Mouse (Mus musculus) common myeloid progenitor, adult 5-6 weeks (primary cell): Measurements from ENCODE around the gene Gm42906. TPM values are rescaled to one million over a fixed set of nuclear protein-coding genes. Genes with fewer than 3 reads are reported as not detected.
A peak's percentile ranks its signal among the peaks of the same experiment; 100 is the strongest.

Experiments
- ATAC-seq: replicated peaks from 2 replicates; pipeline ENCODE4 v1.8.0; 2016; ENCODE audit warnings: low read depth, mild to moderate bottlenecking, moderate TSS enrichment, inconsistent platforms; ENCODE audit not compliant: poor library complexity, severe bottlenecking
- total RNA-seq: library from RNA; stranded (forward); fragments of 200-1000, 187-1606 nt; gene quantifications from 2 replicates; pipeline ENCODE4 v1.2.3, GENCODE M21; 2017

Gm42906 gene
- total RNA-seq, 1 experiment from 2014 or later: not detected

DNA sequence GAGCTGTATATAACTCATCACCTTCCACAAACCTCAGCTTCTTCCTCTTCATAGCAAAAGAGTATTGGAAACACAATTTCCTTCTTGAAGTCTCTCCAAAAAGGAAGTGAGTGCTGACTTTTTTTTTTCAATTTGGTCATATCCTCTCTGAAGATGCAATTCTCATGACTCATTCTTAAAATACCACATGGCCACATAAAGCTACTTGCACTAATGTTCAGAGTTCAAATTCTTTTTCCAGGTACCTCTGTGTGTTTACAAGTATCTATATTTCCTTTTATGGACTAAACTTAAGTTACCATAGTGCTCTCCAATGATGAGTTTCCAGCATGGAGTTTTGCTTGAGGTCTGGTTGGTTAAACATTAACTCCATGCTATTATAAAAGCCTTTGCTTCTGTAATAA lies 94.8 kb downstream of the Gm42906 start:
- ATAC-seq: peak; percentile 93

DNA sequence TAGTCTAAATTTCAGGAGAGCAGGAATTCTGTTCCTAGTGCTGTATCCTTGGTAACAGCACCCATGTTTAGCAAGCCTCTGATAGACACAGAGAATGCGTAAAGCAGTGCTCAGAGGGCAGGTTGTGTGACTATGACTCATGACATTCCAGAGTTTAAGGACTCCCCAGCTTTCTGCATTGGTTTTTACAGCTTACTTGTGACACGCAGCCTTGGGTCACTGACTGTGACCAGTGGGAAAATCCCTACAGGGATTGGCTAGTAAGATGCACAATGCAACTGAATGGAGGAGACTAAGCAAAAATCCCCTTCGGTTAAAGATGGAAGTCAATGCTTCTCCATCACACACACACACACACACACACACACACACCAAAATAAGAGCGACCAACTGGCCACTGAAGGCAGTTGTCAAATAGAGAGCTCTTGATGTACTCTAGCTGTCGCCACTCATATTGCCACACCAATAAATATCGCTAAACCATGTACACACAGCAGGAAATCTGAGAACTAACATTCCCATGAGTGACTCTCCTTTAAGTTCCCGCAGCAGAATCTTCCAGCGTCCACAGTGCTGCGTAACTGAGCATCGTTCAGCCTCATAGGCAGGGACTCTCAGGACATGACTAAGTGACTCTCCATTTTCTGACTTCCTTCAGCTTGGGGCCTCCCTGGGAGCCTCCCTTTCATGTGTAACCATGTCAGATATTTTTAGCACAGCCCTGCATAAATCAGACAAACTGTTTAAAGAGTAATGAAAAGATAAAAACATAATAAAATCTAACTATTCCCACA lies 112.0 kb downstream of the Gm42906 start:
- ATAC-seq: no peak

DNA sequence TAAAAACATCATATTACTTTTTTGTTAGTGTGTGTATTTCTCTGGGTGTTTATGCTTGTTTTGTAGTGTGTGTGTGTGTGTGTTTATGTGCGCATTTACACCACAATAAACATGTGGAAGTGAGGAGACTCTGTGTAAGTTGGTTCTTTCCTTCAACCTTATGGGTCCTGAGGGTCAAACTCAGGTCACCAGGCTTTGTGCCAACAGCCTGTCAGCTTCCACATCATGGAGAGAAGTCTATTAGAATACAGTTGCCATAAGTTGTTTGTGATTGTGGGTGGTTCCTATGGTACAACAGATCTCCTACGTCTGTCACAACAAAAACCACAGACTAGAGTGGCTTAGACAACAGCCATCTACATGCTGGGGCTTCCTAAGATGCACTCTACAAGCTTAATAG lies 127.7 kb downstream of the Gm42906 start:
- ATAC-seq: no peak

DNA sequence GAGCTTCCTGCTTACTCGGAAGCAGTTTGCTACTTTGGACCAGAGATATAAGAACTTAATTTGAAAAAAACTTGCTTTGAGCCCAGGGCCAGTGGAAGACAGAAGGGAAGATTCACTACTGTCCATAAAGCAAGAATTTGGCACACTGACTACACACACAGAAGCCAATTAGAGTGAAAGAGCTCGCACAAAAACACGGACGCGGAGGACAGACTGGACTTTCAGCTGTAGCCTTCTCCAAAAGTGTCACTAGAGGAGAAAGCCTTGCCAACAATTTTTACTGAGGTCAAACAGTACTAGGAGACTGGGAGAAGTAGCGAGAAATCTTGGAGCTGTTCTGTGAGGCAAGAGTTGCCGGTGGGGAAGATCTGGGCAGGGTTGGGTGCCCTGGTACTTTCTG lies 128.4 kb downstream of the Gm42906 start:
- ATAC-seq: no peak

DNA sequence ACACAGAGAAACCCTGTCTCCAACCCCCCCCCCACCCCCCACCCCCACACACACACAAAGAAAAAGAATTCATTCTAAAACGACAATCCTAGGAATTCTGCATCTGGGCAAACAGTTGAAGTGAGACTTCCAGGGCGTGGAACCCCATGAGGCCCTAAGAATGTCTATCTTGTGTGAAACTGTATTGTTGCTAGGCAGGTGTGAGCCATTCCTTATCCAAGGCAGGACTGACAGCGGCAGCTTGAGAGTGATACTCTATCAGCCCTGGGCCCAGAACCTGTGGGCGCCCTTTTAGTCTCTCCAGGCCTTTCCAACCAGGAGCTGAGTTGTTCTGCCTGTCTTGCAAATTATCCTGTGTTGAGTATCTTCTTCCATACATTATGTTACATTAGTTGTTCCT lies 129.6 kb downstream of the Gm42906 start:
- no peak for ATAC-seq

DNA sequence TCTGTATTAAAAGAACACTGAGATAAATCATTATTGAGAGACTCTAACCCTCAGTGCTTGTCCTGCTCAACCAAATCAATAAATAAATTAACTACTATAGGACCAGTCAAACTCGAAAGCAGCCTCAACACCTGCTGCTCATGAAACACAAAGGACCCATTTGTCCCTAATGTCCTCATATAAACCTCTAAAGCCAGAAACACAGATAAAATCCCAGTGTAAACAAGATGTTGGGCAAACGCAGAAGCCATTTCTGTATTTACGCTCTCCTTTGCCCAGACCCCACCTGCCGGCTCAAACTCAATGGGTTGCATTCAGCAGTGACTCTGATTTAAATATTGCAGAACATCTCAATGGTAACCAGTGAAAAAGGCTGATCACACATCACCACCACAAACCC lies 131.7 kb downstream of the Gm42906 start:
- ATAC-seq: no peak

DNA sequence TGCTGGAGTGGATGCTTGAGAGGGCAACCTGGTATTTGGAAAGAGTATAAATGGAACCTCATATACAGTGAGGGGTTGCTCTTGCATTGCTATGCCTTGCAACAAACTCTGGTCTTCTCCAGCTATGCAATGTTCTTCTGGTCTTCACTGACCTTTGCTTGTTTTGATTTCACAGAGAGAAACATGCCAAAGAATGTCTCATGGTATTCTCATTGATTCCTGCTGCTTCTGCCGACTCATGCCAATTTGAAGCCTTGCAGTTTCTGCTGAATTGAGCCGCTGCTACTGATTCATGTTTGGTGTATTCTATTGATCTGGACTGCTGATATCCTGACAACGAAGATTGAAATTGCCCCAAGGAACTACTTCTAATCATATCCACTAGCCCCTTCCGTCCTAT lies 134.4 kb downstream of the Gm42906 start:
- ATAC-seq: no peak

DNA sequence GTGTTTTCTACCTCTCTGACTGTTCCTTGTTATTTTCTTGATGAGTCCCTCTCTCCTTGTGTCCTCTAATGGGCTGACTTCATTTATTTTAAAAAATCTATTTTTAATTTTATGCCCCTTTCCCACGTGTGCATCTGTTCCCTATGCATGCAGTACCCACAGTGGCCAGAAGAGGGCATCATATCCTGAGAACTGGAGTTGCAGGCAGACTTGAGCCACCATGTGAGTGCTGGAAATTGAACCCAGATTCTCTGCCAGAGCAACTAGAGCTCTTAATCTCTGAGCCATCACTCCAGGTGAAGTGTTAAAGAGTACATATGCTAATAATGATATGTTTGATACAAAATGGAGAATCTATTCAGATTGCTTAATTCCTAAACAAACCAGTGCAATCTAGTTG lies 135.7 kb downstream of the Gm42906 start:
- ATAC-seq: peak; percentile 78

DNA sequence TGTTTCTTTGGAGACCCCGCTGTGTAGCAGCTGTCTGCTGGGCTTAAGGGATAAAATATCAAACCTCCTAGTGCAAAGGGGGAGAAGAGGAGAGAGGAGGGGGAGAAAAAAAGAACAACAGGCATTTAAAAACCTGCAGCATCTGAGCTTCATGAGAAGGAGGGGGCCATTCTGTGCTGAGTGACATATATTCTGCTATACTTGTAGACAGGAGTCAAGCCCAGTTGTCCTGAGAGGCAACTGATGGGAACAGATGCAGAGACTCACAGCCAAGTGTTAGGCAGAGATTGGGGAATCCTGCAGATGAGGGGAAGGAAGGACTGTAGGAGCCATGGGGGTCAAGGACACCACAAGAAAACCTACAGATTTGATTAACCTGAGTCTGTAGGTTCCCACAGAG lies 141.6 kb downstream of the Gm42906 start:
- ATAC-seq: no peak

DNA sequence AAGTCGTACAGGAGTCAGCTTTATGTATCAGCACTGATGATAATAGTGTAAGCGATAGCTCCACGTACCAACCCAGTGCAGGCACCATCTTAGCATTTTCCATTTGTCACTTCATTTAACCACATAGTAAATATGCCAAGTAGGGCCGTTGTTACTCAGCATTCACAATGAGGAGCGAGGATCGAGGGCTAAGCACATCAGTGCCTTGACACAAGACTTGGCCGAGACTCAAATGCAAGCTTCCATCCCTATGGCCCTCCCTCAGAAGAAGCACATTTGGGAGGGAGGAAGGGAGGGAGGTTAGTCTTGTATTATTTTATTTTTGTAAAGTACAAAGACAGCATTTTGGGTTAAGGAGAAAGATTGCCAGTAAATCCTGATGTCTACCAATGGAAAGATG lies 148.4 kb downstream of the Gm42906 start:
- no peak for ATAC-seq

DNA sequence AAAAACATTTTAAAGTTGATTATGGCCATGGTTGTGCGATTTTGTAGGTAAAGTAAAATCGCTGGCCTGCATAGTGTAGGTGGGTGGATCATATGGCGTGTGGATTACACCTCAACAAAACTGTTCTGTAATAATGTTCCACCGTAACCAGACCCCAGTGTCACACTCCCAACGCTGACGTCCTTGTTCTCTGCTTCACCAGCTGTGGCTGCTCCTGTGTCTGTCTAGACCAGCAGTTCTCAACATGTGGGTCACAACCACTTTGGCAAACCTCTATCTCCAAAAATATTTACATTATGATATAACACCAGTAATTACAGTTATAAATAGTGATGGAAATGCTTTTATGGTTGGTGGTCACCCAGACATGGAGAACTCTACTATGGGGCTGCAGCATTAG lies 150.0 kb downstream of the Gm42906 start:
- no peak for ATAC-seq

DNA sequence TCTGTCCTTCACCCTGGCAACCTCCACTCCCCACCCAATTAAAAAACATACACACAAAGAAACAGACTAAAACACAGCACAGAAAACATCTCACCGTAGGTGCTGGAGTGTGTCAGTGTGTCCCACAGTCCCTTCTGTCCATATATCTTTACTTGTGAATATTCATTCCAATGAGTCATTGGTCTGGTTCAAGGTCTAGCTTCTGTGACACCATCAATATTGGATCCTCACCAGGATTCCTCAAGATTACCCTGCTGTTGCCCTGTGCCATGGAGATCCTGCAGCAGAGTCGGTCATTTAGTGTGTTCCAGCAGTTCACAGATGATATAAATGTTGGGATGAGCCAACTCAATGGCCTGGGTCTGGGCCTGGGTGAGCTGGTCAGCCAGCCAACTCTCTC lies 152.0 kb downstream of the Gm42906 start:
- no peak for ATAC-seq

DNA sequence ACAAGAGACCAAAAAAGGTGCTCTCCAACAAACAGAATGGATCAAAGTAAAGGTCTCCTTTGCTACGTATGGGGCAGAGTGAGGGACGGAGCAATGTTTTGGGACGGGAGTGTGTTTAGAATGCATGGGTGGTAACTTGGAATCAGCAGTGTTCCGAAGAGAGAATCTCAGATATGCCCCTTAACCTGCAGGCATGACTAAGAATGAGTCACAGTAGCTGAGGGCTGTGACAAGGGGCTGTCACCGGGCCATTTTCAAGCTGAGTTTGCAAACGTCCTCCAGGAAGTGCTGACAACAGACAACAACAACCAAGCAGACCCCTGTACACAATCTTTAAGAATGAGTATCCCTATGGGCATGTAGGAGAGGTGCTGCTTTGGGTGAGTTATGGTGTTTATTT lies 153.7 kb downstream of the Gm42906 start:
- ATAC-seq: no peak

DNA sequence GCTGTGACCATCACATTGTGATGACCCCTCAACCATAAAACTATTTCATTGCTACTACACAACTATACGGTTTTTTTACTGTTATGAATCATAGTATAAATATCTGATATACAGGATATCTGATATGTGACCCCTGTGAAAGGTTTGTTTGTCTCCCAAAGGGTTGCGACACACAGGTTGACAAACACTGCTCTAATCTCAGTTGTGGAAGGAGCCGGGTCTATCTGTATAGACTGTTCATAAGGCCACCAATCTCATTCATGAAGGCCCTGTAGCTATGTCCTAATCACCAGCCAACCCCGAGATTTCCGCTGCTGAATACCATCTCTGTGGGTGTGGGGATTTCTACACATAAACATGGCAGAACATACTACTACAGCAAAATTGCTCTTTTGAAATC lies 157.1 kb downstream of the Gm42906 start:
- ATAC-seq: no peak

DNA sequence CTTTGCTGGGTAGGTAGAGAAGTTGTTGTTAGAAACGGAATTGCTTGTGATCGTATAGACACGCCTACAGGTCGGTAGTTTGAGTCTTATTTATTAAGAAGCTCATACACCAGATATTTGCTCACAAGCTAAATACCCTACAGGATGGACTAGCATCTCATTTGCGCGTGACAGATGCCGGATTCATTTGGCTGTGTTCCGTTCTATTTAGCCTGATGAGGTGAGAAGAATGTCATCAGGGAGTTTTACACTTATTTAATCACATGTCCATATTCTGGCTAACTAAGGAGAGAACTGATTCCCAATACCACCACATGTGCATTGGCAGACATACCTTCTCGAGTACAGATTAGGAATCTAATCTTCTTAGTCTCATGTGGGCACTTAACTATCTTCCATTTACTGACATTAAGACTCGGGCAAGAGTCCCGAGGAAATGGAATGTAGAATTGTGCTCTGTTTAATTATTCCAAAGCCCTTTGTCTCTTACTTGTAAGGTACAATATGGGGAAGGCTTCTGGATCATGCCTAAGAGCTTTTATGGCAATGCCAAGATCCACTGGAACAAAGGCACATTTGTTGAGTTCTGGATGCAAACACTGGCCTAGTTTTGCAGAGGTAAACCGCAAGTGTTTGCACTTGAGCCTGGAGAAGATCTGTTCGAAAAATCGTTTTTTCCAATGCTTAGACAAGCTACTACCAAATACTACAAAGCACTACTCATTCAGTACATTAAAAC lies 160.9 kb downstream of the Gm42906 start:
- no peak for ATAC-seq

DNA sequence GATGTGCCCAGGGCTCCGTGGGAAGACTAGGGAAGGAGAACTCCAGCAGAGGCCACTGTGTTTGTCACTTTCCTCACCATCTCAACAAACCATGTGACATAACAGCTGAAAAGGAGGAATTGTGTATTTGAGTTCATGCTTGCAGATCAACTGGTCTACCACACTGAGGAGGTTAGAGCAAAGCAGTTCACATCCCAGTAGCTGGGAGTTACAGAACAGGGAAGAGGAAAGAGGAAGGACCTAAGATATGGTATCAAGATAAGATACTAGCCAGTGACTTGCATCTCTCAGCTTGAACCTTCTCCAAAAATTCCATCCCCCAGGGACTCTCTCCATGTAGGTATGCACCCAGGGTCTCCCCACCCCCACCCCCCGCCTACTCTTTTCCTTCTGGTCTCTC lies 166.4 kb downstream of the Gm42906 start:
- peak; percentile 73 for ATAC-seq

DNA sequence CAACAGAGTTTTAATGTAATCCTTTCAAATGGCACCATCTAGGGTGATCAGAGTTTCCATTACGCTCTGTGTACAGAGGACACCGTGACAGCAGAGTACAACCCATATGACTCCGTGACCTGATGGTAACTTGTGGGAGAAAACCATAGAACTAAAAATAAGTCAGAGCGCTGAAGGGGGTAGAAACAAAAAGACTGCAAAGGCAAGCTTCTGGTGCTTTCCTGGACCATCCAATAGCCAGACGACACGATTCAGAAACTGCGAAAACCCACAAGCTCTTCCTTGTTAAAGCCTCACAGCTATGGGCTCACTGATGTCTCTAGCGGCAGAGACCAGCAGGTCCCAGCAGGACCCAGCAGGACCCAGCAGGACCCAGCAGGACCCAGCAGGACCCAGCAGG lies 175.8 kb downstream of the Gm42906 start:
- no peak for ATAC-seq

DNA sequence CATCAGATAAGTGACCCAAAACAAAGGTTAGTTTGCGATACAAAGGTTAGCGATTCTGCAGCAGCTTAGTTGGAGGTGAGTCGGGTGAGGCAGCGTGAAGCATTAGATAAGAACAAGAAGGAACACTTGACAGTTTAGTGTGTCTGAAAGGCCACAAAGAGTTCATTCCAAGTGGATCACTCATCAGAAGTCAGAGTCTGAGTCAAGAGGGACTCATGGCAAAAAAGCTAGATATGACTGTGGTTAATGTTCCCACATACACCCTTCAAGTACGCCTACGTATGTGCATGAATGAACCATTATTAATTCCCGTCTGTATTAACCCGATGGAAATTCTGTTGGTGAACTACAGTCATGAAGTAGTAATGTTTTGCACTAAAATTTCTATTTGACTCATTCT lies 176.3 kb downstream of the Gm42906 start:
- ATAC-seq: no peak

DNA sequence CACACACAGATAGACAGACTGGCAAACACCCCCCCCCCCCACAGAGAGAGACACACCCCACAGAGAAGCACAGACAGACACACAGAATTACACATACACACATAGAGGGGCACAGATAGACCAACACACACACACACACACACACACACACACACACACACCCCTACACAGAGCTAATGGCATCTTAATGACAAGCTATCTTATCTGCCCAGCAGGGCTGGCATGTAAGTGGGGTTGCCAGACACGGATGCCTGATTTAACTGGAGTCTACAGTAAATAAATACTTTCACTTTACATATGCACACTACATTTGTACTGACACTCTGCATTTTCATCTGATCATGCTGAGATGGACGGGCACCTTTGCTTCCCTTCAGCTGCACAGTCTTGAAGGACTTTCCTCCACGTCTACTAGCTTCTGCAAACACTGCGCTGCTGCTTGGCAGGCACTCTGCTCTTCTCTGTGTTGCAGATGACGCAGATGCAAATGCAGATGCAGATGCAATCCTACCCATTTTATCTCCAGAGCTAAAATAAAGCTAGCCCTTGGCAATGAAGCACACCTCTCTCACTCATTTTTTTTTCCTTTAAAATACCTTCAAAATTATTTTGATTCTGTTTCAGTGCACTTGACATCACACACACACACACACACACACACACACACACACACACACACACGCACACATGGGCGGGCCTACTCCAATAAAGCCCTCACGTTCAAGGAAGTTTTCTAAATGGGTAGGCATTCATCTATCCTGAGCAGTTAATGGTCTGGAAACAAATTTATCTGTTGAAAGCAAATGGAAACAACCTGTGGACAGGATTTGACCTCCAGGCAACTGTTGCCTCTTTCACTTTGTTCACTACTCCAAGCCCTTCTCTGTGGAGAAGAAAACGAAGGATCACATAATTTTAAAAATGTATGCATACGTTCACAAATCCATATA lies 179.0 kb downstream of the Gm42906 start:
- ATAC-seq: peak; percentile 68

DNA sequence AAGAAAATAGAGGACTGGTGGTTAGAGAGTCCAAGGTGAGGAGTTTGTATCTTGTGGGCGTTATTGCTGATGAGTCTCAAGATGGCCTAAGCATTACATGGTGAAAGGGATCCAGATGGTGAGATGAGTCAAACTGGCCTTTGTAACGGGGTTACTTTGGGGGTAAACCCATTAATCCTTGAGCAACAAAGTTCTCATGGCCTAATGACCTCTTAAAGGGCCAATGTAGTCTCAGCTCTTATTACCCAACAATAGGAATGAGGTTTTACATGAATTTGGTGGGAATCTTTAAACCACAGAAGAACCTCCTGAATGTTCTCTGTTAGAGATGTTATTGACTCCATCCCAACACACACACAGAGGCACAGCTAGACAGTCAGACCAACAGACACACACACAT lies 179.9 kb downstream of the Gm42906 start:
- no peak for ATAC-seq
